16 mouse cellular contexts compared by ENCODE assay signal in genomic region chr8:125590363-125590762, GRCm38 (mm10). TPM values are rescaled to one million over a fixed set of nuclear protein-coding genes. Genes with fewer than 3 reads are reported as not detected.
A peak's percentile ranks its signal among the peaks of the same experiment; 100 is the strongest.
DNase-seq lines count a peak whose midpoint lies in the region; ATAC-seq and TF ChIP-seq lines count a peak whose summit lies in the region.
"Had no signal": no experiment of that assay in that cellular context is flagged by ENCODE, and none has a peak within 500 bp of the region (broad histone marks: within the 10 kb centered on the region; RNA-seq: fewer than 3 reads in every experiment).

No protein-coding gene starts in this region.

- peak overlapping the region; percentile 20; the same call in 1 of the 2 replicates for H3K4me2 ChIP-seq in intestine, embryonic 15.5 days (replicated peaks)
- no peak overlapping the region for H3K4me2 ChIP-seq in intestine, embryonic 16.5 days (ENCODE audit: low read depth, low read length)
- H3K4me2 ChIP-seq in intestine, postnatal 0 days (replicated peaks; ENCODE audit: low read depth), result peak overlapping the region; percentile 17; the same call in 1 of the 2 replicates
- no peak overlapping the region for H3K4me2 ChIP-seq in neural tube, embryonic 13.5 days
- H3K4me2 ChIP-seq in liver, embryonic 11.5 days, result no peak overlapping the region
- H3K4me2 ChIP-seq: heart, embryonic 11.5 days had no signal

- no peak overlapping the region for H3K4me3 ChIP-seq in intestine, embryonic 15.5 days (replicated peaks)
- no peak overlapping the region for H3K4me3 ChIP-seq in intestine, embryonic 16.5 days (ENCODE audit: low read length)
- no peak overlapping the region for H3K4me3 ChIP-seq in intestine, postnatal 0 days (ENCODE audit: low read depth, low read length)
- no peak overlapping the region for H3K4me3 ChIP-seq in neural tube, embryonic 13.5 days
- no peak overlapping the region for H3K4me3 ChIP-seq in liver, embryonic 11.5 days (ENCODE audit: low read depth, low read length)

- no peak overlapping the region for H3K27ac ChIP-seq in intestine, embryonic 15.5 days
- H3K27ac ChIP-seq in intestine, embryonic 16.5 days (ENCODE audit: low read length), result no peak overlapping the region
- no peak overlapping the region for H3K27ac ChIP-seq in intestine, postnatal 0 days (ENCODE audit: low read depth, low read length)
- H3K27ac ChIP-seq in neural tube, embryonic 13.5 days (replicated peaks), result peak overlapping the region; percentile 76
- H3K27ac ChIP-seq in liver, embryonic 11.5 days (ENCODE audit: low read depth, low read length), result no peak overlapping the region

- no peak for TF ChIP-seq CTCF in intestine, postnatal 0 days (IDR thresholded peaks at IDR 0.05; ENCODE audit: low read depth)

- no peaks in the 10 kb centered on the region for H3K27me3 ChIP-seq in intestine, embryonic 15.5 days (replicated peaks)
- H3K27me3 ChIP-seq in intestine, embryonic 16.5 days (replicated peaks; ENCODE audit: control insufficient read depth, insufficient read depth, low read length), result no peaks in the 10 kb centered on the region
- no peaks in the 10 kb centered on the region for H3K27me3 ChIP-seq in intestine, postnatal 0 days (replicated peaks; ENCODE audit: control insufficient read depth, insufficient read depth, low read length)
- no peaks in the 10 kb centered on the region for H3K27me3 ChIP-seq in neural tube, embryonic 13.5 days
- H3K27me3 ChIP-seq in liver, embryonic 11.5 days (replicated peaks; ENCODE audit: control insufficient read depth, insufficient read depth, low read length), result no peaks in the 10 kb centered on the region

- peak; percentile 38 for DNase-seq in embryo, embryonic 9.5 days (ENCODE audit: extremely low spot score)
- DNase-seq in liver, embryonic 11.5 days (ENCODE audit: low spot score), result no peak
- DNase-seq in cerebellum, postnatal 36 days, result no peak
- no peak for DNase-seq in cerebellum, postnatal 14 days
- DNase-seq: B cell, adult 2 months; cerebellum, adult 9-11 months; left cerebral cortex, postnatal 4 days; lung, adult 18-20 months; spleen, adult 18-20 months; thymus, adult 2 months had no signal

- peak; percentile 62 for ATAC-seq in intestine, embryonic 15.5 days
- no peak for ATAC-seq in intestine, embryonic 16.5 days
- ATAC-seq in intestine, postnatal 0 days, result no peak
- peak; percentile 79 for ATAC-seq in neural tube, embryonic 13.5 days (ENCODE audit: low read depth)
- ATAC-seq in liver, embryonic 11.5 days (replicated peaks; ENCODE audit: low FRiP score), result no peak

- no peaks in the 10 kb centered on the region for H3K9me3 ChIP-seq in intestine, embryonic 15.5 days
- no peaks in the 10 kb centered on the region for H3K9me3 ChIP-seq in intestine, embryonic 16.5 days (ENCODE audit: control insufficient read depth, low read length)
- no peaks in the 10 kb centered on the region for H3K9me3 ChIP-seq in intestine, postnatal 0 days (ENCODE audit: control insufficient read depth)
- no peaks in the 10 kb centered on the region for H3K9me3 ChIP-seq in neural tube, embryonic 13.5 days
- no peaks in the 10 kb centered on the region for H3K9me3 ChIP-seq in liver, embryonic 11.5 days (ENCODE audit: control insufficient read depth, low read length)

- H3K4me1 ChIP-seq in intestine, embryonic 15.5 days (replicated peaks), result peaks cover 6% of the 10 kb centered on the region
- peaks cover 11% of the 10 kb centered on the region for H3K4me1 ChIP-seq in intestine, embryonic 16.5 days (ENCODE audit: control insufficient read depth, insufficient read depth, low read length)
- 0 out of 2 replicates have a peak, but pooled peaks cover 4% of the 10 kb centered on the region for H3K4me1 ChIP-seq in intestine, postnatal 0 days (replicated peaks; ENCODE audit: control insufficient read depth, insufficient read depth, low read length)
- peaks cover 20% of the 10 kb centered on the region for H3K4me1 ChIP-seq in neural tube, embryonic 13.5 days (replicated peaks)
- H3K4me1 ChIP-seq in liver, embryonic 11.5 days (replicated peaks; ENCODE audit: control insufficient read depth, insufficient read depth, low read length), result no peaks in the 10 kb centered on the region

- no peaks in the 10 kb centered on the region for H3K36me3 ChIP-seq in intestine, embryonic 15.5 days
- no peaks in the 10 kb centered on the region for H3K36me3 ChIP-seq in intestine, embryonic 16.5 days (ENCODE audit: control insufficient read depth, insufficient read depth, low read length)
- no peaks in the 10 kb centered on the region for H3K36me3 ChIP-seq in intestine, postnatal 0 days (ENCODE audit: control insufficient read depth, insufficient read depth)
- no peaks in the 10 kb centered on the region for H3K36me3 ChIP-seq in neural tube, embryonic 13.5 days
- H3K36me3 ChIP-seq in liver, embryonic 11.5 days (ENCODE audit: control insufficient read depth, insufficient read depth, low read length), result no peaks in the 10 kb centered on the region
- H3K36me3 ChIP-seq: G1E had no signal

- WGBS in intestine, embryonic 15.5 days, result 28% methylated on average over 3 of the region's 3 CpGs
- 34% methylated on average over 3 of the region's 3 CpGs for WGBS in intestine, embryonic 16.5 days
- WGBS in intestine, postnatal 0 days, result 43% methylated on average over 3 of the region's 3 CpGs
- WGBS in neural tube, embryonic 13.5 days, result 9% methylated on average over 3 of the region's 3 CpGs
- WGBS in liver, embryonic 11.5 days, result 74% methylated on average over 3 of the region's 3 CpGs

- no peak overlapping the region for H3K9ac ChIP-seq in intestine, embryonic 15.5 days
- no peak overlapping the region for H3K9ac ChIP-seq in intestine, embryonic 16.5 days (ENCODE audit: low read depth, low read length)
- no peak overlapping the region for H3K9ac ChIP-seq in intestine, postnatal 0 days (ENCODE audit: low read depth, low read length)
- no peak overlapping the region for H3K9ac ChIP-seq in neural tube, embryonic 13.5 days
- H3K9ac ChIP-seq in liver, embryonic 11.5 days (ENCODE audit: low read depth, low read length), result no peak overlapping the region

RNA-seq across cellular contexts. Expression of gene Sipa1l2, which starts 20.8 kb away (rescaled TPM):
- polyA plus RNA-seq in intestine, embryonic 15.5 days (2015; fragmentation: Nextera tagmentation; extraction: Ambion mirVana), result 7.4 and 7.6 TPM in 2 replicates
- 4.9 and 6.8 TPM in 2 replicates for polyA plus RNA-seq in intestine, embryonic 16.5 days (2015; fragmentation: Nextera tagmentation; extraction: Ambion mirVana)
- 4.5 and 5.3 TPM in 2 replicates for polyA plus RNA-seq in intestine, postnatal 0 days (2015; fragmentation: Nextera tagmentation; extraction: Ambion mirVana)
- polyA plus RNA-seq in neural tube, embryonic 13.5 days (2015; fragmentation: Nextera tagmentation; extraction: Ambion mirVana), result 19.7 and 22.9 TPM in 2 replicates
- 4.7 and 4.8 TPM in 2 replicates for polyA plus RNA-seq in liver, embryonic 11.5 days (2014; fragmentation: Nextera tagmentation; extraction: Ambion mirVana)
- polyA plus RNA-seq: G1E had no signal

Comparison
In these comparisons a context has a peak if more than half of its experiments do, and no peak if none do; other contexts are left out.
1. ATAC-seq: peak in intestine, embryonic 15.5 days (single experiment) and neural tube, embryonic 13.5 days (single experiment); none in intestine, embryonic 16.5 days (single experiment), intestine, postnatal 0 days (single experiment) and liver, embryonic 11.5 days (single experiment).
2. H3K4me2 ChIP-seq: peak in intestine, embryonic 15.5 days (single experiment) and intestine, postnatal 0 days (single experiment); none in intestine, embryonic 16.5 days (single experiment), neural tube, embryonic 13.5 days (single experiment) and liver, embryonic 11.5 days (single experiment).